Mouse (Mus musculus): ENCODE data around the gene Efl1.
"Not testable (repeated sequence)": the region's sequence is repeated elsewhere in the genome, so short reads cannot be mapped to it uniquely, and the experiment has no call there.

The Efl1 gene

GRCm38 (mm10) chr7:82758521-82758920 lies 110.1 kb downstream of the Efl1 start:
- DNase-seq (ENCODE audit: low spot score in 2 of 2), result no peak

DNA sequence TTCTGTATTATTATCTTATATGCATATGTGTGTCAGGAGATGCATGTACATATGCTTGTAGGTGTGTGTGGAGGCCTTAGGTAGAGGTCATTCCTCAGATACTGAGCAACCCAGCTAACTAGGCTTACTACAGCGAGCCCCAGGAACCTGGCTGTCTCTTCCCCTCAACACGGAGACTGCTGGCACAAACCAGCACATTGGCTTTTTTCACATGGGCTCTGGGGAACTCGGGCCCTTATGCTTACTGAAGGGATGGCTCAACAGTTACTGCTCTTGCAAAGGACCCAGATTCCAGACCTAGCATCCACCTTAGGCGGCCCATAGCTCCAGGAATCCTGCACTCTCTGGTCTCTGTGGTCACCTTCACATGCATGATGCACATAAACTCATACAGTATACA lies 110.7 kb downstream of the Efl1 start:
- no peak for DNase-seq (ENCODE audit: low spot score in 2 of 2)

GRCm38 (mm10) chr7:82764951-82765350 lies 116.5 kb downstream of the Efl1 start:
- no peak for DNase-seq (ENCODE audit: low spot score in 2 of 2)

- no peak for DNase-seq (ENCODE audit: low spot score in 2 of 2)
Observed at GRCm38 (mm10) chr7:82766623-82767022, 118.2 kb downstream of the Efl1 start.

GRCm38 (mm10) chr7:82770207-82770606 lies 121.8 kb downstream of the Efl1 start:
- no peak for DNase-seq (ENCODE audit: low spot score in 2 of 2)

DNA sequence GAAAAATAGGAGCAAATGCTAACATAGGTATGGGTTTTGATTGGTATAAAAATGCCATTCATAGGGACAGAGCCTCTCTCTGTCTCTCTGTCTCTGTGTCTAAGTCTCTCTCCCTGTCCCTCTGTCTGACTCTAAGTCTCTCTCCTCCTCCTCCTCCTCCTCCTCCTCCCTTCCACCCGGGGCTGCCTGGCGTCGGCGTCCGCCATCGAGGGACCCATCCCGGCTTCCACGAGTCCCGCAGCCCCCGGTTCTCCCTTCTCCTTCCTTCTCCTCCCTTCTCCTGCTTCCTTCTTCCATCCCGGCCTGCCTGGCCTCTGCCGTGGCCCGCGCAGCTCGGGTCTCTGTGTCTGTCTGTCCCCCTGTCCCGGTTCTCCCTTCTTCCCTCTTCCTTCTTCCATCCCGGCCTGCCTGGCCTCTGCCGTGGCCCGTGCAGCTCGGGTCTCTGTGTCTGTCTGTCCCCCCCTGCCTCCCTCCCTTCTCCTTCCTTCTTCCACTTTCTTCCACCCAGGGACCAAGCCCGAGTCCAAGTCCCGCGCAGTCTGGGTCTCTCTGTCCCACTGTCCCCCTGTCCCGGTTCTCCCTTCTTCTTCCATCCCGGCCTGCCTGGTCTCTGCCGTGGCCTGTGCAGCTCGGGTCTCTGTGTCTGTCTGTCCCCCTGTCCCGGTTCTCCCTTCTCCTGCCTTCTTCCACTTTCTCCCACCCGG lies 122.7 kb downstream of the Efl1 start:
- DNase-seq (ENCODE audit: low spot score in 2 of 2), result not testable (repeated sequence)

GRCm38 (mm10) chr7:82771661-82772021 lies 123.2 kb downstream of the Efl1 start:
- DNase-seq (ENCODE audit: low spot score in 2 of 2), result not testable (repeated sequence)

DNA sequence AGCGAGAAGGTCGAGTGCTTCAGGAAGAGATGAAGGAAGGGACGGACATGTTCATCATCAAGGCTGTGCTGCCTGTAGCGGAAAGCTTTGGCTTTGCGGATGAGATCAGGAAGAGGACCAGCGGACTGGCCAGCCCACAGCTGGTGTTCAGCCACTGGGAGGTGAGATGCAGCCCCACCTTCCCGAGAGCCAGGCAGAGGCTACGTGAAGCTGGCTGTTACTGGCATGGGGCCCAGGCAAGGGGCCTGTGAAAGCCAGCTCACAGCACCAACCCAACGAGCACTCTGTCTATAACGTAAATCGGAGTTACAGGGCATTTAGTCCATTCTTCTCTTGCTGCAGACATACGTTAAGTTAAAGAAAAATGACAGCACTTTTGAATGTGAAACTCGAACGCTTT lies 124.1 kb downstream of the Efl1 start:
- DNase-seq (ENCODE audit: low spot score in 2 of 2), result no peak

DNA sequence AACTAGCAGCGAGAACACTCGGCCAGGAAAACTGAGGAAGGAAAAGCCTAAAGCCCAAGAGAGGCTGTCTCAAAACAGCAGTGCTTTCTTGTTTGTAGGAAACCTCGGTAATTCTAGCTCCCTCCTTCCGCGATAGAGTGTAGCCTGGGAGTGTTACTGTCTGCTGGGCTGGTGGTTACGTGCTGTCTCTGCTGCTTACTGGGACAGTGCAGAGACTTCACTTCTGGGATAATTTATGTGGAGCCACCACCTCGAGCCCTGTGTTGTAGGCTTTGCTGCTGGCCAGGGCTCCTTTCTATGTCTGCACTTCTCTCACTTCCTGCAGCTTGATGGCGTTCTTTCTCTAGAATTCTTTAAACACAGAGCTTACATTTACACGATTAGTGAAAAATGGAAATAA lies 124.7 kb downstream of the Efl1 start:
- DNase-seq (ENCODE audit: low spot score in 2 of 2), result no peak

DNA sequence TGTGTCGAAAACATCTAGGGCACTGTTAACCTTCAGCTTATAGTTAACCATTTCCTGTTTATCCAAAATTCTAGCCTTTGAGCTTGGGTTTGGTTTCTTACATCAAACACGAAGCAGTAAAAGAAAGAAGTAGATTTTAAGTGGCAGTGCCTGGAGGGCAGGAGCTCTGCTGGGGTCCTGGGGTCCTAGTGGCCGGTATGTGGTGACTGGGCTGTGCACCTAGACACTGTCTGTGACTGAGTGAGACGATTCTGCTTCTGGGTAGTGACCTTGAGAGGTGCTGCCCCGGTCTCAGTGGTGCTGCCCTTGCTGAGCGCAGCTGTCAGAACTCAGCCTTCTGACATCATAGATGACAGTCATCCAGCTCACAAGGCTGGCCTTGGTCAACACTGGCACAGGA lies 125.5 kb downstream of the Efl1 start:
- no peak for DNase-seq (ENCODE audit: low spot score in 2 of 2)

- no peak for DNase-seq (ENCODE audit: low spot score in 2 of 2)
Observed at GRCm38 (mm10) chr7:82775090-82775489, 126.7 kb downstream of the Efl1 start.

GRCm38 (mm10) chr7:82783071-82783470 lies 134.7 kb downstream of the Efl1 start:
- no peak for DNase-seq (ENCODE audit: low spot score in 2 of 2)

DNA sequence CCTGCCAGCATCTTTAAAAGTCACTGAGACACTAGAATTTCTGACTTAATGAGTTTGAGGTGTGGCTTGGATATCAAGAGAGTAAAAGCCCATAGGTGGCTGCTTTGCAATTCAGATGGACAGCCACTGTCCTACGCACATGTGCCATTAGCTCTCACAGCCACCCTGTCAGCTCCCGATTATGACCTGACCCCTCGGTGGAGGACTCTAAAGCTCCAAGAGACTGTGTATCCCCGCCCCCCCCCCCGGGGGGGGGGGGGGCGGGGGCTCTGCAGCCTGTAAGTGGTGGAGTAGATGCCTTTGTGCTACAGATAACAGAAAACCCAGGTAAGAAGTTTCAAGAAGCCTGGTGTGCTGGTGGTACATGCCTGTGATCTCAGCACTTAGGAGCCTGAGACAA lies 135.3 kb downstream of the Efl1 start:
- no peak for DNase-seq (ENCODE audit: low spot score in 2 of 2)

- DNase-seq (ENCODE audit: low spot score in 2 of 2), result no peak
Observed at GRCm38 (mm10) chr7:82785335-82785934, 137.0 kb downstream of the Efl1 start.

DNA sequence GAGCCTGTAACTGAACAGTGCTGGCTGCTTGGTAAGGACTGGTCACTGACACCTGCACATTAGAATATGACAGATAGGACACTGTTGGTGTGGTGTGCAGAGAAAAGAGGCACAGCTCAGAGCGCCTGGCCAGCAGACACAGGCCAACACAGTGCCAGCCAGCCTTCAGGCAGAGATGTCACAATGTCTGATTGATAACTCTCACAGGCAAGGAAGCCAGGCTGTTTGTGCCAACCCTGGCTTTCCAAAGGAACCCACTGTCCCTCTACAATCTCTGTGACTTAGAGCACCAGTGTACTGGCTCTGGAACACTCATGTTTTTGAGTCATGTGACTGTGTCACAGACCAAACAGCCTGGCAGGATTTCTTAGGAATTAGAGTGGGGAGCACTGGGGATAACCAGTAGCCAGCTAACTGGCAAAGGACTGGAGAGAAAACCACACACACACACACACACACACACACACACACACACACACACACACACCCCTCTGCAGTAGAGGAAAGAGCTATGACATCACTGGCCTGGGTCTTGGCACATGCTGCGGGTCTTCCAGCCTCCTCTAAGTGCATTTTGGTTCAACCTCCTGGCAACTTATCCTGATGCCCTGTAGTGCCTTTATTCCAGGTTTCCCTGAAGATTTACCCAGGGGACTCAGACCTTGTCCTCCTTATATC lies 137.7 kb downstream of the Efl1 start:
- no peak for DNase-seq (ENCODE audit: low spot score in 2 of 2)

DNA sequence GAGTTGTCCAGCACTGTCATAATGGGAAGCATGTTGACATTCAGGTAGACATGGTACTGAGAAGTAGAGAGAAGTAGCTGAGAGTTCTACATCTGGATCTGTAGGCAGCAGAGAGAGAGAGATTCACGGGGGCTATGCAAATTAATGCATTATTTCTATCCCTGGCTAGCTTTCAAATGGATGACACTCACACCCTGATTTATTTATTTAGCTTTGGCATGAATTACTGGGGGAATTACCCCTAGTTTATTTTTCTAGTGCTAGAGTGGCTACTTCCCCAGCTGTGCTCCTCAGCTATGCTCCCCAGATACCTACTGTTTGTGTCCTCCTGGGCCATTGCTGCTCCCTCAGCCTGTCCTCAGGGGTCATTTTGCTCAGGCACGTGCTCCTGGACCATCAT lies 144.2 kb downstream of the Efl1 start:
- no peak for DNase-seq (ENCODE audit: low spot score in 2 of 2)

DNA sequence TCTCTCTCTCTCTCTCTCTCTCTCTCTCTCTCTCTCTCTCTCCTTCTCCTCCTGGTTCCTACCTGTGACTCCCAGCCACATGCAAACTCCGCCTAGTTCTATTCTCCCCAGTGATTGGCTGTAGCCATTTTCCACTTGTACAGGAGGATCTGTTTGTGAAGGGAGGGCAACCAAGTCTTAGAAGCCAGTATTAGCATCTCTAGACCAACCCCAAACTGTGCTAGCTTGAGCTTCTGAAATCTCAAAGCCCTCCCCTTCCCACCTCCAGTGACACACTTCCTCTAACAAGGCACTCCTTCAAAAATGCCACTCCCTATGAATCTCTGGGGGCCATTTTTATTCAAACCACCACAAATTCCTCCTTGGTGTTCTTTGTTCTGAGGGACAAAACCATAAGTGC lies 144.7 kb downstream of the Efl1 start:
- DNase-seq (ENCODE audit: low spot score in 2 of 2), result no peak

DNA sequence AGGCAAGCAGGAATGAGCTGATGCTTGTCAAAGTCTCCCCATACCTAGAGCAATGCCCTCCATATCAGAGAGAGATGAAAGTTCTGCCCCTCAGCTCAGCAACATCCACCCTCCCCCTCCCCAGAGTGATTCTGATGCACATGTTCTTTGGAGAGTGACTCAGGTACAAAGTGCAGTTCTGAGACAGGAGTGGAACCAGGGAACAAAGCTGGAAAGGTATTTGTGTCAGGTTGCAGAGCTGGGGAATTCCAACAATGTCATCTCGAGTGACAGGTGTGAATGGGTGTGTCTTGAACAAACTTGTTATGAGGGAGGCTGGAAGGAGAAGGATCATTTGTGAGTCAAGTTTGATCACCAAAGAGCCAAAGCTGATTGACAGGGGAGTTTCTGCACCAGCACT lies 146.1 kb downstream of the Efl1 start:
- no peak for DNase-seq (ENCODE audit: low spot score in 2 of 2)

- DNase-seq (ENCODE audit: low spot score in 2 of 2), result no peak
Observed at GRCm38 (mm10) chr7:82802206-82802605, 153.8 kb downstream of the Efl1 start.

GRCm38 (mm10) chr7:82808257-82808656 lies 159.8 kb downstream of the Efl1 start:
- peak in 1 of 2 experiments; percentile 29 for DNase-seq (ENCODE audit: low spot score in 2 of 2)

GRCm38 (mm10) chr7:82809126-82809525 lies 160.7 kb downstream of the Efl1 start:
- DNase-seq (ENCODE audit: low spot score in 2 of 2), result peak in 1 of 2 experiments; percentile 47

DNA sequence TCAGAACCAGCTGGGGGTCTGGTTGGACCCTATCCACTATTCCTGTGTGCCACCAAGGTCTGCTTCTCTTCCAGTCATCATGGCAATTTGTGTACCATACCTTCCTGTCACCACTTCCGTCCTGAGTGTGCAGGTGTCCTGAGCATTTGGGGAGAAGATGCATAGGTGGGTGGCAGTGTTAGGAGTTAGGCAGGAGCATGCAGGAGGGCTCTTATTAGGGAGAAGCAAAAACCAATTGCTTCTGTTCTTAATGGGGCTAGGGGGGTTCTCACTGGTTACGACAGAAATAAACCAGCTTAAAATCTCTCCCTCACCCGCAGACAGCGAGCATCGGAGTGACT lies 162.4 kb downstream of the Efl1 start:
- no peak for DNase-seq (ENCODE audit: low spot score in 2 of 2)

GRCm38 (mm10) chr7:82811140-82811851 lies 162.9 kb downstream of the Efl1 start:
- DNase-seq (ENCODE audit: low spot score in 2 of 2), result peak in 1 of 2 experiments; percentile 49
